Mouse (Mus musculus) intestine, embryonic 15.5 days (tissue): ENCODE measurements around the gene Nxf1. TPM values are rescaled to one million over a fixed set of nuclear protein-coding genes. Genes with fewer than 3 reads are reported as not detected.
"Not testable (repeated sequence)": the region's sequence is repeated elsewhere in the genome, so short reads cannot be mapped to it uniquely, and the experiment has no call there.

Source experiments
- ATAC-seq: fragments of 200-750 bp; cut with Nextera tagmentation; 2 replicates; pipeline ENCODE4 v1.8.0; 2017; ENCODE audit warnings: moderate TSS enrichment, moderate library complexity
- H3K27ac ChIP-seq: fragments of 300-500 bp; sonication (generic); 2 replicates; pipeline ENCODE4 v1.5.1; 2015; ENCODE audit warnings: mild to moderate bottlenecking, inconsistent platforms
- H3K27me3 ChIP-seq: fragments of 300-500 bp; sonication (generic); replicated peaks from 2 replicates; pipeline ENCODE4 v1.6.1; 2015; ENCODE audit warnings: inconsistent platforms
- H3K36me3 ChIP-seq: fragments of 300-500 bp; sonication (generic); 2 replicates; pipeline ENCODE4 v1.6.1; 2015; ENCODE audit warnings: inconsistent platforms
- H3K4me1 ChIP-seq: fragments of 300-500 bp; sonication (generic); replicated peaks from 2 replicates; pipeline ENCODE4 v1.6.1; 2015; ENCODE audit warnings: inconsistent platforms
- H3K4me2 ChIP-seq: fragments of 300-500 bp; sonication (generic); replicated peaks from 2 replicates; pipeline ENCODE4 v1.6.1; 2015; ENCODE audit warnings: mild to moderate bottlenecking, inconsistent platforms
- H3K4me3 ChIP-seq: fragments of 300-500 bp; sonication (generic); replicated peaks from 2 replicates; pipeline ENCODE4 v1.5.1; 2015; ENCODE audit warnings: inconsistent platforms
- H3K9ac ChIP-seq: fragments of 300-500 bp; sonication (generic); 2 replicates; pipeline ENCODE4 v1.6.1; 2015; ENCODE audit warnings: inconsistent platforms
- H3K9me3 ChIP-seq: fragments of 300-500 bp; sonication (generic); 2 replicates; pipeline ENCODE4 v1.6.1; 2016; ENCODE audit warnings: inconsistent platforms
- WGBS: fragments of 180-500 bp; shearing (Covaris S2); methylation state at CpG from one replicate; pipeline ENCODE4 v1.1.7; 2015; 5-methylcytosine and 5-hydroxymethylcytosine counted together
- polyA plus RNA-seq: library from polyadenylated mRNA; unstranded; fragments of >200 nt; fragmentation: Nextera tagmentation; extraction: Ambion mirVana; gene quantifications from 2 replicates; pipeline ENCODE4 v1.2.1, GENCODE M21; 2015

Gene Nxf1
- polyA plus RNA-seq, 1 experiment from 2014 or later: 146 TPM

- Histone ChIP-seq H3K4me2 (no peak overlapping the region), H3K9ac (no peak overlapping the region), H3K4me1 (peaks cover 9% of the 10 kb centered on the region; the same call in 1 of the 2 replicates), H3K27ac (no peak overlapping the region), H3K36me3 (peaks cover 16% of the 10 kb centered on the region), H3K27me3 (no peaks in the 10 kb centered on the region), H3K9me3 (no peaks in the 10 kb centered on the region), H3K4me3 (no peak overlapping the region)
- WGBS: 21% methylated on average over 5 of the region's 5 CpGs
- no peak for ATAC-seq
Measured at GRCm38 (mm10) chr19:8727495-8728114, 29.3 kb upstream of the Nxf1 start.

- not testable (repeated sequence) for H3K27ac ChIP-seq, H3K4me3 ChIP-seq, H3K9ac ChIP-seq, H3K4me2 ChIP-seq, H3K9me3 ChIP-seq, H3K27me3 ChIP-seq, ATAC-seq, H3K4me1 ChIP-seq
- 49% methylated on average over 3 of the region's 3 CpGs for WGBS
- peaks cover 16% of the 10 kb centered on the region for H3K36me3 ChIP-seq
Measured at GRCm38 (mm10) chr19:8728335-8729099, 28.4 kb upstream of the Nxf1 start.

- H3K9ac ChIP-seq: no peak overlapping the region
- WGBS: 68% methylated on average over 3 of the region's 3 CpGs
- H3K4me1 ChIP-seq: no peaks in the 10 kb centered on the region
- no peak overlapping the region for H3K4me3 ChIP-seq
- no peaks in the 10 kb centered on the region for H3K9me3 ChIP-seq
- no peak for ATAC-seq
- no peak overlapping the region for H3K27ac ChIP-seq
- H3K4me2 ChIP-seq: no peak overlapping the region
- no peaks in the 10 kb centered on the region for H3K27me3 ChIP-seq
- H3K36me3 ChIP-seq: peaks cover 17% of the 10 kb centered on the region
Measured at GRCm38 (mm10) chr19:8734334-8734733, 22.5 kb upstream of the Nxf1 start.

GRCm38 (mm10) chr19:8735389-8736159 lies 21.3 kb upstream of the Nxf1 start, which contains the start of gene Wdr74:
Gene Wdr74 (plus strand): TSS chr19:8735827.
- Histone ChIP-seq H3K27ac (peak within 1 kb of the TSS; percentile 64), H3K9me3 (no peaks in the 10 kb centered on the region), H3K9ac (peak within 1 kb of the TSS; percentile 82), H3K36me3 (peaks cover 25% of the 10 kb centered on the region), H3K4me2 (peak within 1 kb of the TSS; percentile 55), H3K4me3 (peak within 1 kb of the TSS; percentile 87), H3K4me1 (peaks cover 4% of the 10 kb centered on the region), H3K27me3 (no peaks in the 10 kb centered on the region)
- WGBS: under 1% methylated on average over 32 of the region's 32 CpGs
- peak; percentile 97 for ATAC-seq

GRCm38 (mm10) chr19:8736160-8736467 lies 20.8 kb upstream of the Nxf1 start:
- peak; percentile 57 for ATAC-seq
- 2% methylated on average over 11 of the region's 11 CpGs for WGBS
- no peaks in the 10 kb centered on the region for H3K27me3 ChIP-seq
- peak overlapping the region; percentile 64 for H3K27ac ChIP-seq
- H3K4me3 ChIP-seq: peak overlapping the region; percentile 87
- H3K9me3 ChIP-seq: no peaks in the 10 kb centered on the region
- H3K4me1 ChIP-seq: peaks cover 9% of the 10 kb centered on the region
- peak overlapping the region; percentile 82 for H3K9ac ChIP-seq
- peak overlapping the region; percentile 55 for H3K4me2 ChIP-seq
- peaks cover 27% of the 10 kb centered on the region for H3K36me3 ChIP-seq

- H3K9ac ChIP-seq: no peak overlapping the region
- peaks cover 19% of the 10 kb centered on the region for H3K4me1 ChIP-seq
- no peaks in the 10 kb centered on the region for H3K27me3 ChIP-seq
- no peaks in the 10 kb centered on the region for H3K9me3 ChIP-seq
- no peak overlapping the region for H3K4me3 ChIP-seq
- no peak for ATAC-seq
- H3K27ac ChIP-seq: no peak overlapping the region
- 92% methylated on average over 7 of the region's 7 CpGs for WGBS
- peaks cover 32% of the 10 kb centered on the region for H3K36me3 ChIP-seq
- no peak overlapping the region for H3K4me2 ChIP-seq
Measured at GRCm38 (mm10) chr19:8738911-8739310, 18.0 kb upstream of the Nxf1 start.

- Histone ChIP-seq H3K36me3 (peaks cover 32% of the 10 kb centered on the region), H3K27ac (no peak overlapping the region), H3K4me3 (no peak overlapping the region), H3K4me2 (no peak overlapping the region), H3K9me3 (no peaks in the 10 kb centered on the region), H3K27me3 (no peaks in the 10 kb centered on the region), H3K4me1 (peaks cover 19% of the 10 kb centered on the region), H3K9ac (no peak overlapping the region)
- no peak for ATAC-seq
- 89% methylated on average over 6 of the region's 6 CpGs for WGBS
Measured at GRCm38 (mm10) chr19:8739646-8740045, 17.2 kb upstream of the Nxf1 start.

GRCm38 (mm10) chr19:8740603-8741002 lies 16.3 kb upstream of the Nxf1 start, which contains the start of gene 1700092M07Rik:
Gene 1700092M07Rik (plus strand): TSS chr19:8740718.
- WGBS: 62% methylated on average over 14 of the region's 14 CpGs
- no peaks in the 10 kb centered on the region for H3K9me3 ChIP-seq
- H3K36me3 ChIP-seq: peaks cover 39% of the 10 kb centered on the region
- H3K27ac ChIP-seq: peak within 1 kb of the TSS; percentile 95
- no peaks in the 10 kb centered on the region for H3K27me3 ChIP-seq
- H3K4me2 ChIP-seq: peak within 1 kb of the TSS; percentile 39
- peaks cover 19% of the 10 kb centered on the region for H3K4me1 ChIP-seq
- H3K9ac ChIP-seq: peak within 1 kb of the TSS; percentile 58
- no peak; the same call in 1 of the 2 replicates for ATAC-seq
- H3K4me3 ChIP-seq: peak within 1 kb of the TSS; percentile 91

GRCm38 (mm10) chr19:8741243-8741869 lies 15.5 kb upstream of the Nxf1 start, which contains the start of gene Stx5a:
Gene Stx5a (plus strand): TSS chr19:8741413.
- WGBS: 0% methylated on average over 36 of the region's 36 CpGs
- H3K9ac ChIP-seq: peak within 1 kb of the TSS; percentile 90
- H3K4me1 ChIP-seq: peaks cover 19% of the 10 kb centered on the region
- H3K36me3 ChIP-seq: peaks cover 45% of the 10 kb centered on the region
- peak within 1 kb of the TSS; percentile 95 for H3K27ac ChIP-seq
- H3K4me3 ChIP-seq: peak within 1 kb of the TSS; percentile 91
- H3K9me3 ChIP-seq: no peaks in the 10 kb centered on the region
- ATAC-seq: peak; percentile 99
- H3K27me3 ChIP-seq: no peaks in the 10 kb centered on the region
- peak within 1 kb of the TSS; percentile 93 for H3K4me2 ChIP-seq

- no peaks in the 10 kb centered on the region for H3K9me3 ChIP-seq
- H3K9ac ChIP-seq: peak overlapping the region; percentile 90
- peak overlapping the region; percentile 93 for H3K4me2 ChIP-seq
- H3K27me3 ChIP-seq: no peaks in the 10 kb centered on the region
- H3K36me3 ChIP-seq: peaks cover 46% of the 10 kb centered on the region
- H3K27ac ChIP-seq: peak overlapping the region; percentile 95
- H3K4me1 ChIP-seq: peaks cover 19% of the 10 kb centered on the region
- 12% methylated on average over 14 of the region's 14 CpGs for WGBS
- no peak for ATAC-seq
- peak overlapping the region; percentile 91 for H3K4me3 ChIP-seq
Measured at GRCm38 (mm10) chr19:8742176-8742575, 14.7 kb upstream of the Nxf1 start.

GRCm38 (mm10) chr19:8745382-8745781 lies 11.5 kb upstream of the Nxf1 start:
- no peak overlapping the region for H3K4me2 ChIP-seq
- no peak overlapping the region for H3K4me3 ChIP-seq
- no peak for ATAC-seq
- no peaks in the 10 kb centered on the region for H3K27me3 ChIP-seq
- H3K4me1 ChIP-seq: peaks cover 17% of the 10 kb centered on the region
- H3K9me3 ChIP-seq: no peaks in the 10 kb centered on the region
- H3K27ac ChIP-seq: no peak overlapping the region
- 98% methylated on average over 1 of the region's 1 CpGs for WGBS
- H3K9ac ChIP-seq: no peak overlapping the region
- H3K36me3 ChIP-seq: peaks cover 40% of the 10 kb centered on the region

GRCm38 (mm10) chr19:8747368-8747767 lies 9.5 kb upstream of the Nxf1 start:
- Histone ChIP-seq H3K36me3 (peaks cover 42% of the 10 kb centered on the region), H3K4me1 (peaks cover 8% of the 10 kb centered on the region)
- 83% methylated on average over 2 of the region's 2 CpGs for WGBS

More at GRCm38 (mm10) chr19:8747368-8747767, 9.5 kb upstream of the Nxf1 start:
- H3K9me3 ChIP-seq: no peaks in the 10 kb centered on the region
- H3K9ac ChIP-seq: no peak overlapping the region
- no peak overlapping the region for H3K27ac ChIP-seq
- no peak overlapping the region for H3K4me2 ChIP-seq
- H3K27me3 ChIP-seq: no peaks in the 10 kb centered on the region
- no peak overlapping the region for H3K4me3 ChIP-seq
- no peak for ATAC-seq
